Mouse (Mus musculus) cerebellum, adult 2 months (tissue): ENCODE results near the gene Dst. TPM values are rescaled to one million over a fixed set of nuclear protein-coding genes. Genes with fewer than 3 reads are reported as not detected.

Experiments
- DNase-seq, 2 experiments: peaks; one replicate each; pipeline ENCODE4 v3.0.0; 2021
- H3K27ac ChIP-seq: fragments of 200-500 bp; 2 replicates; pipeline ENCODE4 v1.5.1; 2012; ENCODE audit warnings: low read length, control low read depth, inconsistent platforms; ENCODE audit not compliant: insufficient read depth
- H3K27me3 ChIP-seq: fragments of 200-500 bp; 2 replicates; pipeline ENCODE4 v1.6.1; 2012; ENCODE audit warnings: inconsistent platforms, mild to moderate bottlenecking, low read length, moderate library complexity; ENCODE audit not compliant: control insufficient read depth, insufficient read depth
- H3K4me1 ChIP-seq: fragments of 200-500 bp; 2 replicates; pipeline ENCODE4 v1.6.1; 2011; ENCODE audit warnings: low read length; ENCODE audit not compliant: control insufficient read depth, insufficient read depth
- H3K4me3 ChIP-seq: fragments of 200-500 bp; replicated peaks from 2 replicates; pipeline ENCODE3; 2011; ENCODE audit warnings: mild to moderate bottlenecking, low read depth, low read length, control low read depth; ENCODE audit not compliant: insufficient read depth
- CTCF ChIP-seq: fragments of 200-500 bp; IDR thresholded peaks from 2 replicates; pipeline ENCODE4 v1.5.1; 2011; ENCODE audit warnings: low read depth, mild to moderate bottlenecking, control low read depth, low read length, moderate library complexity, borderline replicate concordance; ENCODE audit not compliant: insufficient read depth
- POLR2A ChIP-seq: fragments of 200-500 bp; IDR thresholded peaks from 2 replicates; pipeline ENCODE4 v1.6.1; 2011; ENCODE audit warnings: low read length, control low read depth, borderline replicate concordance; ENCODE audit not compliant: insufficient read depth
- WGBS: fragments of 180-500 bp; shearing (Covaris S2); methylation state at CpG from one replicate; pipeline ENCODE4 v1.1.7; 2018; 5-methylcytosine and 5-hydroxymethylcytosine counted together
- polyA plus RNA-seq: library from polyadenylated mRNA; depleted of rRNA; stranded (reverse); fragments of >200 nt; gene quantifications from 2 replicates; pipeline ENCODE4 v1.2.3, GENCODE M21; 2012

Gene Dst
- polyA plus RNA-seq, 1 experiment: 148 TPM

GRCm38 (mm10) chr1:34268520-34268919, 360.5 kb downstream of the Dst start:
- DNase-seq: no peak
- H3K4me1 ChIP-seq: no peaks in the 10 kb centered on the region
- 47% methylated on average over 13 of the region's 13 CpGs for WGBS

GRCm38 (mm10) chr1:34269578-34269977, 361.6 kb downstream of the Dst start:
- H3K4me3 ChIP-seq: no peak overlapping the region
- no peaks in the 10 kb centered on the region for H3K27me3 ChIP-seq
- 59% methylated on average over 11 of the region's 11 CpGs for WGBS
- DNase-seq: no peak
- no peaks in the 10 kb centered on the region for H3K4me1 ChIP-seq
- no peak for TF ChIP-seq CTCF
- no peak overlapping the region for H3K27ac ChIP-seq

More at GRCm38 (mm10) chr1:34268520-34268919, 360.5 kb downstream of the Dst start:
- TF ChIP-seq POLR2A: no peak
- TF ChIP-seq CTCF: no peak
- Histone ChIP-seq H3K4me3 (no peak overlapping the region), H3K27ac (no peak overlapping the region), H3K27me3 (no peaks in the 10 kb centered on the region)

- no peak for DNase-seq
- WGBS: 96% methylated on average over 12 of the region's 12 CpGs
- no peaks in the 10 kb centered on the region for H3K27me3 ChIP-seq
- no peak overlapping the region for H3K27ac ChIP-seq
- H3K4me1 ChIP-seq: peaks cover 16% of the 10 kb centered on the region
- TF ChIP-seq CTCF (no peak), POLR2A (no peak)
- no peak overlapping the region for H3K4me3 ChIP-seq
Measured at GRCm38 (mm10) chr1:34273922-34274321, 365.9 kb downstream of the Dst start.

DNA sequence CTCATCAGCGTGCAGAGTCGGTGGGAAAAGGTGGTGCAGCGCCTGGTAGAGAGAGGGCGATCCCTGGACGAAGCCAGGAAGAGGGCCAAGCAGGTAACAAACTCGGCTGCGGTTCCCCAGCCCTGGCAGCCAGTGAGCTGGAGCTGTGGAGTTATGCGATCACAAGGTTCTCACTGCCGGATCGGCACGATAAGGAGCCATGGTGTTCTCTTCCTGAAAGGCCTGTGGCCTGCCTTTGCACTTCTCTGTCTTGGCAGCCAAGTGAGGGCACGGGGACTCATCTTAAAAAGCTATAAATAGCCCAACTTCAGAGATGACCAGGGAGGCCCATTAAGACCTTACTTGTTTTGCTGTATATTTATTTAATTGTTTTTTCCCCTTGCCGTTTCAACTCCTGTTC, 367.8 kb downstream of the Dst start:
- no peak for TF ChIP-seq CTCF
- TF ChIP-seq POLR2A: no peak
- DNase-seq: no peak
- 55% methylated on average over 13 of the region's 13 CpGs for WGBS

GRCm38 (mm10) chr1:34276756-34277155, 368.7 kb downstream of the Dst start:
- Histone ChIP-seq H3K27ac (peak overlapping the region; percentile 76), H3K4me3 (no peak overlapping the region), H3K4me1 (peaks cover 16% of the 10 kb centered on the region), H3K27me3 (no peaks in the 10 kb centered on the region)
- WGBS: 12% methylated on average over 7 of the region's 7 CpGs
- no peak for TF ChIP-seq CTCF
- TF ChIP-seq POLR2A: no peak
- DNase-seq: peak; percentile 28 to 36

More for the DNA sequence above, 367.8 kb downstream of the Dst start:
- Histone ChIP-seq H3K27me3 (no peaks in the 10 kb centered on the region), H3K4me1 (peaks cover 16% of the 10 kb centered on the region), H3K27ac (no peak overlapping the region), H3K4me3 (no peak overlapping the region)

DNA sequence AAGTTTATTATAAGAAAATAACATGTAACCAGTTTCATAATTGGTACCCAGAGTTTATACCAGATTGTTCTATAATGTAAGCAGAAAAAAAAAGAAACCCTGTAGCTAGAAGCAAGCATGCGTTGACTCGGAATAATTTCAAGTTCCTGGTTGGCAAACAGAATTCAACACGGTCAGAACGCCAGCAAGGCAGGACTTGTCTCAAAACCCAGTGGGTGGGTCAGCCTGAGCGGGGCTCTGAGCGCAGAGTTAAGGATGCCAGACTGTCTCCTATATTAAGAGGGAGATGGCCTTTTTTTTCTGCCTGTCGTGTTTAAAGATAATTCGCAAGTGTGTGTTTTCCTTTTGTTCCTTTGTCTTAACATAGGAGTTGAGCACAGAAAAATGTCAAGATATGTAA, 369.2 kb downstream of the Dst start:
- peak in 1 of 2 experiments; percentile 57 for DNase-seq
- TF ChIP-seq CTCF: no peak
- no peak for TF ChIP-seq POLR2A
- peaks cover 18% of the 10 kb centered on the region for H3K4me1 ChIP-seq
- 12% methylated on average over 8 of the region's 8 CpGs for WGBS
- no peaks in the 10 kb centered on the region for H3K27me3 ChIP-seq
- H3K27ac ChIP-seq: 0 out of 2 replicates have a peak overlapping the region, but pooled peaks have one; percentile 76
- H3K4me3 ChIP-seq: no peak overlapping the region

DNA sequence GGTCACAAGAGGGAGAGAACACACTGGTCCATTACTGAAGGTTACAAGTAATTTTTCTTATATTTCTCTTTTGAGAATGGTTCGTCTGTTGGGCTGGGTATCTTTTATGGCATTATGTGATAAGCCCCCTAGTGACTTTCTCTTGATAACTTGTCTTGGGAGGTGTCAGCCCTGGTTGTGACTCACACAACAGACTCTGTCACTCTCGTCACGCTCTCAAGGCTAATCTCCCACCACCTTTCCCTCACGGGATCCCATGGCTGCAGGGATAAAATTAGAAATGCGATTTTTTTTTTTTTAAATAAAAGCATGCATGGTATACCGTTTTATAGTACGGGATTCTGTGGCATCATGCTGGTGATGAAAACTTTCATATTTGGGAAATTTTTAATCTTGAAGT, 375.5 kb downstream of the Dst start:
- H3K27ac ChIP-seq: no peak overlapping the region
- peaks cover 7% of the 10 kb centered on the region for H3K4me1 ChIP-seq
- TF ChIP-seq CTCF (no peak), POLR2A (no peak)
- 80% methylated on average over 7 of the region's 7 CpGs for WGBS
- no peak for DNase-seq
- no peak overlapping the region for H3K4me3 ChIP-seq
- no peaks in the 10 kb centered on the region for H3K27me3 ChIP-seq

DNA sequence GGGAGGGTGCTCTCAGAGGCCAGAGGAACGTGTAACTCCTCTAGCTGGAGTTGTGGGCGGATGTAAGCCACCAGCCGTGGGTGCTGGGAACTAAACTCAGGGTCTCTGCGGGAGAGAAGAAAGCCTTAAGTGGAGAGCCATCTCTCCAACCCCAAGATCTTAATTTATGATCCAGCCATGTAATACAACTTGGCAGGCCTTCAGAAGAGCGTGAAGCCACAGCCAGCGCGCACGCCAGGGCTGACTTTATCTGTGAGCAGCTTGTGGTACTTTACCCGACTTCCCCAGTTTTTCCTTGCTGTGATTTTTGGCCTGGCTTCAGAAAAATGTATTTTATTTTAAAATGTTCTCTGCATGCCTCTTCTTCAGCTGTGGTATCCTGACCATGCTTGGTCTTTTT, 377.0 kb downstream of the Dst start:
- H3K27me3 ChIP-seq: no peaks in the 10 kb centered on the region
- no peak for DNase-seq
- 68% methylated on average over 9 of the region's 9 CpGs for WGBS
- H3K4me1 ChIP-seq: peaks cover 7% of the 10 kb centered on the region
- no peak overlapping the region for H3K27ac ChIP-seq
- H3K4me3 ChIP-seq: no peak overlapping the region
- TF ChIP-seq CTCF (no peak), POLR2A (no peak)

GRCm38 (mm10) chr1:34287731-34288130, 379.7 kb downstream of the Dst start:
- no peak overlapping the region for H3K4me3 ChIP-seq
- WGBS: 76% methylated on average over 10 of the region's 10 CpGs
- no peaks in the 10 kb centered on the region for H3K27me3 ChIP-seq
- TF ChIP-seq POLR2A (no peak), CTCF (no peak)
- peaks cover 4% of the 10 kb centered on the region; the same call in 1 of the 2 replicates for H3K4me1 ChIP-seq
- H3K27ac ChIP-seq: no peak overlapping the region
- no peak for DNase-seq
